Mouse (Mus musculus) liver, embryonic 15.5 days (tissue): ENCODE measurements at regions not wholly inside any gene's neighbourhood (a gene's known extent, or its start where the extent isn't known, plus 50 kb on each side); places are given as distances from the start of the nearest gene placed in this dataset.

ENCODE experiments used
- ATAC-seq: fragments of 200-750 bp; cut with Nextera tagmentation; 2 replicates; pipeline ENCODE4 v1.8.0; 2017; ENCODE audit warnings: moderate number of reproducible peaks, mild to moderate bottlenecking, moderate library complexity; ENCODE audit not compliant: insufficient read depth
- H3K27ac ChIP-seq: fragments of 300-500 bp; sonication (generic); replicated peaks from 2 replicates; pipeline ENCODE4 v1.5.1; 2015; ENCODE audit warnings: mild to moderate bottlenecking, inconsistent platforms
- H3K27me3 ChIP-seq: fragments of 300-500 bp; sonication (generic); 2 replicates; pipeline ENCODE4 v1.6.1; 2015; ENCODE audit warnings: mild to moderate bottlenecking, inconsistent platforms
- H3K36me3 ChIP-seq: fragments of 300-500 bp; sonication (generic); replicated peaks from 2 replicates; pipeline ENCODE4 v1.6.1; 2015; ENCODE audit warnings: moderate library complexity, mild to moderate bottlenecking, inconsistent platforms
- H3K4me1 ChIP-seq: fragments of 300-500 bp; sonication (generic); replicated peaks from 2 replicates; pipeline ENCODE4 v1.6.1; 2015; ENCODE audit warnings: inconsistent platforms
- H3K4me2 ChIP-seq: fragments of 300-500 bp; sonication (generic); 2 replicates; pipeline ENCODE4 v1.6.1; 2015; ENCODE audit warnings: moderate library complexity, mild to moderate bottlenecking, inconsistent platforms
- H3K4me3 ChIP-seq: fragments of 300-500 bp; sonication (generic); replicated peaks from 2 replicates; pipeline ENCODE4 v1.5.1; 2015; ENCODE audit warnings: mild to moderate bottlenecking, inconsistent platforms
- H3K9ac ChIP-seq: fragments of 300-500 bp; sonication (generic); 2 replicates; pipeline ENCODE4 v1.6.1; 2015; ENCODE audit warnings: moderate library complexity, mild to moderate bottlenecking, inconsistent platforms
- H3K9me3 ChIP-seq: fragments of 300-500 bp; sonication (generic); replicated peaks from 2 replicates; pipeline ENCODE4 v1.6.1; 2016; ENCODE audit warnings: inconsistent platforms
- WGBS: fragments of 180-500 bp; shearing (Covaris S2); methylation state at CpG from one replicate; pipeline ENCODE4 v1.1.7; 2015; ENCODE audit warnings: mixed read lengths; ENCODE audit not compliant: insufficient replicate concordance; 5-methylcytosine and 5-hydroxymethylcytosine counted together

DNA sequence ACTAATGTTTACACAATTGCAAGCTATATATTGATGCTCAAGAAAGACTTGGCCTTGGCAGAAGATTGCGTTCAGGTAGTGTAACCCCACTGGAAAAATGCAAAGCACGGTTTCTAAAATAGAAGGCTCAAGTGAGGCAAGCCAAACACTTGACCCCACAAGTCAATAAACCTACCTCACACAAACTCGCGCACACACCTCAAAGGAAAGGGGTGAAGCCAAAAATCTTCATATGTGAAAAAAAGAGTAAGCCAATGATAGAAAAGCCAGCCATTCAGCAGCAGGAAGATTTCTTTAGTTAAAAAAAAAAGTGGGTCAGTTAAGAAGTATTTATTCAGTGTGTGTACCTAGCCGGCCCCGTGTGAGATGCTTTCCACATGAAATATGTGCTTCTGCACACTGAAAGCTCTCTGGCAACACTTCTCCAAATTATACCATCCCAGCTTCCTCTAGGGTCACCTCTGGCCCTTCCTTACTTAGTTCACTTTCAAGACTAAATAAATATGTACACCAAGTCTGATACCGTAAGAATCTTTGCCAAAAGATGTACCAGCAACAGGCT, 227.1 kb downstream of the Lmo4 start:
- Histone ChIP-seq H3K36me3 (no peaks in the 10 kb centered on the region), H3K4me3 (no peak overlapping the region), H3K9ac (no peak overlapping the region), H3K27me3 (no peaks in the 10 kb centered on the region), H3K4me1 (no peaks in the 10 kb centered on the region), H3K4me2 (no peak overlapping the region), H3K27ac (no peak overlapping the region), H3K9me3 (no peaks in the 10 kb centered on the region)
- WGBS, result 72% methylated on average over 7 of the region's 7 CpGs
- no peak for ATAC-seq

DNA sequence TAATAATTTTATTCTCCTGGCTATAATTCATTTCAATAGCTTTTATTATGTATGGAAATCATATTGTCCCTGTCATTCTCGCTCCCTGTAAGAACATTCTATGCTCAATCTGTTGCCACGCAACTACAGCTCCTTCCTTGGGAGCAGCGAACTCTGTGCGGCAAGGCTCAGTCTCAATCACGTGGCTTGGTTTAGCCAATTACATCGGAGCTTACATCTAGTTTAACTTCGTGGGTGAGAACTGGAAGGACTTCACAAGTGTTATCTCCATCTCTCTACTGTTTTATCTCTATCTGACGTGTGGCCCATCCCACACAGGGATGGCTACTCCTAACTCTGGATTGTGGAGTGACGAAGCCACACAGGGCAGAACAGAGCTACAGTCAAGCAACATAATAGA, 231.4 kb downstream of the Lmo4 start:
- Histone ChIP-seq H3K4me3 (no peak overlapping the region), H3K4me2 (no peak overlapping the region), H3K9ac (no peak overlapping the region), H3K27ac (no peak overlapping the region), H3K36me3 (no peaks in the 10 kb centered on the region), H3K27me3 (no peaks in the 10 kb centered on the region), H3K4me1 (no peaks in the 10 kb centered on the region), H3K9me3 (no peaks in the 10 kb centered on the region)
- WGBS, result 59% methylated on average over 9 of the region's 9 CpGs
- ATAC-seq, result no peak

DNA sequence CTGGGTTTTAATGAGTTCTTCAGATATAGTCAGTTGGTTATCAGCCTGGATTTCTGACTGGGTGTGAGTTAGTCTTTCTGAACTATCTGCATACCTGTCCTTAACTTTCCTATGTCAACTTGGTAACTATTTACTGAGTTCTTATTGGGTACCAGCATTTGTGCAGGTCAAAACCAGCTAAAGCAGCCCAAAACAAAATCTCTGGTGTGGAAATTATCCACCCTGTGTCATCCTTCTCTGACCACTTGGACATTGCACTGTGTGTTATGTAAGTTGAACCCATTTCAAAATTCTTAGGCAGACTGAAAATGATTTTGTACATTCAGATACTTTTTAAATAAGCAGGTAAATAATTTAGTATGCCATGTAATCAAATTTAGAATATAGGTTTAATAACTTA, 232.7 kb downstream of the Lmo4 start:
- Histone ChIP-seq H3K9me3 (no peaks in the 10 kb centered on the region), H3K9ac (no peak overlapping the region), H3K4me2 (no peak overlapping the region), H3K27ac (no peak overlapping the region), H3K36me3 (no peaks in the 10 kb centered on the region), H3K4me3 (no peak overlapping the region), H3K4me1 (no peaks in the 10 kb centered on the region), H3K27me3 (no peaks in the 10 kb centered on the region)
- ATAC-seq, result no peak

- Histone ChIP-seq H3K9me3 (no peaks in the 10 kb centered on the region), H3K4me3 (no peak overlapping the region), H3K9ac (no peak overlapping the region), H3K27me3 (no peaks in the 10 kb centered on the region), H3K4me1 (no peaks in the 10 kb centered on the region), H3K36me3 (no peaks in the 10 kb centered on the region), H3K27ac (no peak overlapping the region), H3K4me2 (no peak overlapping the region)
- WGBS, result 73% methylated on average over 11 of the region's 11 CpGs
- no peak for ATAC-seq
Observed at GRCm38 (mm10) chr3:143970771-143971170, 234.2 kb downstream of the Lmo4 start.

- 69% methylated on average over 7 of the region's 7 CpGs for WGBS
- ATAC-seq, result no peak
Observed at GRCm38 (mm10) chr3:143955508-143955907, 249.5 kb downstream of the Lmo4 start.

DNA sequence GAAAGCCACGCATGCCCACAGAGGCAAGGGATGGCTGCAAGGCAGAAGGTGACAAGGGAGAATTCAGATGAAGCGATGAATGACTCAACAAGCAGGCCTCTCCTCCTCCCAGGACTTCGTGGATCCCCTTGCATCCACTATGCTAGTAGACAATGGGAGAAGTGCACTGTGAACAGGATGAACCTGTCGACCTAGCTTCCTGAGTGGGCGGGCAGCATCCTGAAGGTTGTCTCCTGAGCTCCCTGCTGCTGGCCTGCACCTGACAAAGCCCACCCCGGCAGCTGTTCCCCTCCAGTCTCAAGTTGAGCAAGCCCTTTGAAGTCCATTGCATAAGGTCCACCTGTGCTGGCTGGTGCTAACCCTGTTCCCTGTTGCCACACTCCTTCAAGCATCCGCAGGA, 250.2 kb downstream of the Lmo4 start:
- H3K27ac ChIP-seq, result no peak overlapping the region
- no peak for ATAC-seq
- H3K36me3 ChIP-seq, result no peaks in the 10 kb centered on the region

More at GRCm38 (mm10) chr3:143955508-143955907, 249.5 kb downstream of the Lmo4 start:
- H3K27me3 ChIP-seq, result no peaks in the 10 kb centered on the region
- no peaks in the 10 kb centered on the region for H3K36me3 ChIP-seq
- H3K4me2 ChIP-seq, result no peak overlapping the region
- H3K4me3 ChIP-seq, result no peak overlapping the region
- H3K9me3 ChIP-seq, result no peaks in the 10 kb centered on the region
- no peaks in the 10 kb centered on the region for H3K4me1 ChIP-seq
- H3K27ac ChIP-seq, result no peak overlapping the region
- no peak overlapping the region for H3K9ac ChIP-seq

DNA sequence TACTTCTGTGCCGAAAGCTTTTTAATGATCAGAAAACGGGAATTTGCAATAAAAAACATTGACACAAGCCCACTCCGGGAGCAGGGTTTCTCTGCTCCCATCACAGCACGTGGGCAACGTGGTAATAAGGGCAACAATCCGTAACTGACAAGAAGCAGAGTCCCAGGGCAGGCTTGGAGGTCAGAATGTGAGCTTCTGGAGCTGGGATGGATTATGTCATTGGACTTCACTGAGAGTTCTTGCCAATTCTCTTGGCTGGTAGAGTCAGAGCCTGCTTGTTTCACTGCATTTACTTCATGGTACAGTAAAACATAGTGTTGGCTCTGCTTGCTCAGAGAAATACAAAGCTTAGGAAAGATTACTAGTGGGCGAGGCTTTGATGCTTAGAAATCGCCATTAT, 252.7 kb downstream of the Lmo4 start:
- Histone ChIP-seq H3K36me3 (no peaks in the 10 kb centered on the region), H3K4me3 (no peak overlapping the region), H3K27me3 (no peaks in the 10 kb centered on the region), H3K4me1 (no peaks in the 10 kb centered on the region), H3K27ac (no peak overlapping the region), H3K9me3 (no peaks in the 10 kb centered on the region), H3K4me2 (no peak overlapping the region), H3K9ac (no peak overlapping the region)
- WGBS, result 52% methylated on average over 8 of the region's 8 CpGs
- no peak for ATAC-seq

More for the DNA sequence above, 250.2 kb downstream of the Lmo4 start:
- no peaks in the 10 kb centered on the region for H3K4me1 ChIP-seq
- WGBS, result 54% methylated on average over 7 of the region's 7 CpGs
- no peak overlapping the region for H3K4me3 ChIP-seq
- H3K27me3 ChIP-seq, result no peaks in the 10 kb centered on the region
- H3K9me3 ChIP-seq, result no peaks in the 10 kb centered on the region
- no peak overlapping the region for H3K9ac ChIP-seq
- no peak overlapping the region for H3K4me2 ChIP-seq

DNA sequence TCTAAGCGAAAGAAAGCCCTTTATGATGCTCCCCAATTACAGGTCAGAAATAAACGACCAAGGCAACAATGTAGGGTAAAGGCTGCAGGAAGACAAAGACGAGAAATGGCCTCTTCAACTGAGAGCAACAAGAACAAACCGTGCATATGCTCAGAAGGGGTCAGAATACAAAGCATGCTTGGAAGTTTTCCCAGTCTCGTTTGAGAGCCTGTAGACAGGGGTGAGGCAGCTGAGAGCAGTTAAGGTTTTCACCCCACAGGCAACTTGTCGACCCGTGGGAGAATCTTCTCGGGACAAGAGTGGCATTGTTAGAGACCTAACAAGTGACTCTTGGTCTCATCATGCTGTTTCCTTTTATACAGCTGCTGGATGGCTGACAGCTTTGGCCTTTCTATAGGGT, 255.4 kb downstream of the Lmo4 start:
- H3K27ac ChIP-seq, result no peak overlapping the region
- no peaks in the 10 kb centered on the region for H3K4me1 ChIP-seq
- H3K36me3 ChIP-seq, result no peaks in the 10 kb centered on the region
- H3K9me3 ChIP-seq, result no peaks in the 10 kb centered on the region
- no peaks in the 10 kb centered on the region for H3K27me3 ChIP-seq
- H3K4me3 ChIP-seq, result no peak overlapping the region
- H3K4me2 ChIP-seq, result no peak overlapping the region
- no peak overlapping the region for H3K9ac ChIP-seq
- no peak for ATAC-seq
- WGBS, result 55% methylated on average over 8 of the region's 8 CpGs

GRCm38 (mm10) chr3:143949026-143949637, 255.9 kb downstream of the Lmo4 start:
- Histone ChIP-seq H3K27ac (no peak overlapping the region), H3K4me1 (no peaks in the 10 kb centered on the region), H3K4me2 (no peak overlapping the region), H3K27me3 (no peaks in the 10 kb centered on the region), H3K36me3 (no peaks in the 10 kb centered on the region), H3K9ac (no peak overlapping the region), H3K9me3 (no peaks in the 10 kb centered on the region), H3K4me3 (no peak overlapping the region)
- no peak; the same call in 1 of the 2 replicates for ATAC-seq
- WGBS, result 70% methylated on average over 11 of the region's 11 CpGs

GRCm38 (mm10) chr3:143947938-143948267, 257.1 kb downstream of the Lmo4 start:
- H3K4me2 ChIP-seq, result no peak overlapping the region
- no peaks in the 10 kb centered on the region for H3K36me3 ChIP-seq
- no peaks in the 10 kb centered on the region for H3K9me3 ChIP-seq
- no peaks in the 10 kb centered on the region for H3K27me3 ChIP-seq
- no peak overlapping the region for H3K9ac ChIP-seq
- H3K4me1 ChIP-seq, result no peaks in the 10 kb centered on the region
- ATAC-seq, result no peak
- no peak overlapping the region for H3K27ac ChIP-seq
- no peak overlapping the region for H3K4me3 ChIP-seq
- 57% methylated on average over 3 of the region's 3 CpGs for WGBS

- Histone ChIP-seq H3K4me1 (no peaks in the 10 kb centered on the region), H3K4me2 (no peak overlapping the region), H3K4me3 (no peak overlapping the region), H3K27me3 (no peaks in the 10 kb centered on the region), H3K9me3 (no peaks in the 10 kb centered on the region), H3K27ac (no peak overlapping the region), H3K36me3 (no peaks in the 10 kb centered on the region), H3K9ac (no peak overlapping the region)
- WGBS, result 53% methylated on average over 11 of the region's 11 CpGs
- ATAC-seq, result no peak
Observed at GRCm38 (mm10) chr3:143947079-143947937, 257.7 kb downstream of the Lmo4 start.
